ENCODE assay signal across 18 mouse cellular contexts in genomic region chr9:13309807-13310206, GRCm38 (mm10). TPM values are rescaled to one million over a fixed set of nuclear protein-coding genes. Genes with fewer than 3 reads are reported as not detected.
DNase-seq lines count a peak whose midpoint lies in the region; ATAC-seq and TF ChIP-seq lines count a peak whose summit lies in the region.
"Had no signal": no experiment of that assay in that cellular context is flagged by ENCODE, and none has a peak within 500 bp of the region (broad histone marks: within the 10 kb centered on the region; RNA-seq: fewer than 3 reads in every experiment).

No protein-coding gene starts in this region.

- no peaks in the 10 kb centered on the region for H3K36me3 ChIP-seq in heart, embryonic 13.5 days
- H3K36me3 ChIP-seq in midbrain, embryonic 13.5 days, result no peaks in the 10 kb centered on the region
- H3K36me3 ChIP-seq in neural tube, embryonic 15.5 days, result no peaks in the 10 kb centered on the region
- H3K36me3 ChIP-seq: embryonic facial prominence, embryonic 15.5 days; heart, embryonic 15.5 days; kidney, embryonic 15.5 days; limb, embryonic 10.5 days had no signal

- WGBS in heart, embryonic 13.5 days, result 46% methylated on average over 7 of the region's 7 CpGs
- 59% methylated on average over 7 of the region's 7 CpGs for WGBS in midbrain, embryonic 13.5 days
- WGBS in neural tube, embryonic 15.5 days, result 53% methylated on average over 7 of the region's 7 CpGs

- DNase-seq in heart, postnatal 4 days, result no peak
- no peak for DNase-seq in layer of hippocampus, adult 2 months (ENCODE audit: low spot score in 2 of 2)
- DNase-seq in layer of hippocampus, adult 8-10 months (ENCODE audit: low spot score in 2 of 2), result no peak
- no peak for DNase-seq in gastrocnemius, postnatal 36 days
- DNase-seq: adrenal gland, postnatal 36 days; cerebellum, postnatal 36 days; gastrocnemius, postnatal 14 days; liver, postnatal 0 days; lung, postnatal 10 days; right cerebral cortex, postnatal 25 days had no signal

- no peak overlapping the region for H3K4me3 ChIP-seq in heart, embryonic 13.5 days
- H3K4me3 ChIP-seq in layer of hippocampus, adult 2 months, result no peak overlapping the region
- H3K4me3 ChIP-seq in midbrain, embryonic 13.5 days (replicated peaks), result no peak overlapping the region
- no peak overlapping the region for H3K4me3 ChIP-seq in neural tube, embryonic 15.5 days (replicated peaks)
- H3K4me3 ChIP-seq: embryonic facial prominence, embryonic 15.5 days; heart, embryonic 15.5 days; kidney, embryonic 15.5 days; limb, embryonic 10.5 days had no signal

- H3K27me3 ChIP-seq in heart, embryonic 13.5 days (replicated peaks), result no peaks in the 10 kb centered on the region
- H3K27me3 ChIP-seq in midbrain, embryonic 13.5 days, result no peaks in the 10 kb centered on the region
- H3K27me3 ChIP-seq in neural tube, embryonic 15.5 days (replicated peaks), result no peaks in the 10 kb centered on the region
- H3K27me3 ChIP-seq: embryonic facial prominence, embryonic 15.5 days; heart, embryonic 15.5 days; kidney, embryonic 15.5 days had no signal

- TF ChIP-seq CTCF in layer of hippocampus, adult 2 months (conservative IDR thresholded peaks at IDR 0.05), result no peak

- peak overlapping the region; percentile 15; the same call in 1 of the 2 replicates for H3K9ac ChIP-seq in heart, embryonic 13.5 days
- H3K9ac ChIP-seq in midbrain, embryonic 13.5 days (replicated peaks), result peak overlapping the region; percentile 32; the same call in 1 of the 2 replicates
- no peak overlapping the region for H3K9ac ChIP-seq in neural tube, embryonic 15.5 days (replicated peaks)
- H3K9ac ChIP-seq: embryonic facial prominence, embryonic 15.5 days; heart, embryonic 15.5 days; kidney, embryonic 15.5 days; liver, postnatal 0 days had no signal

- peaks cover 77% of the 10 kb centered on the region for H3K4me1 ChIP-seq in heart, embryonic 13.5 days
- peaks cover 50% of the 10 kb centered on the region for H3K4me1 ChIP-seq in midbrain, embryonic 13.5 days (replicated peaks)
- H3K4me1 ChIP-seq in neural tube, embryonic 15.5 days, result peaks cover 45% of the 10 kb centered on the region

- H3K9me3 ChIP-seq in heart, embryonic 13.5 days, result no peaks in the 10 kb centered on the region
- H3K9me3 ChIP-seq in midbrain, embryonic 13.5 days, result no peaks in the 10 kb centered on the region
- H3K9me3 ChIP-seq in neural tube, embryonic 15.5 days (replicated peaks), result no peaks in the 10 kb centered on the region
- H3K9me3 ChIP-seq: embryonic facial prominence, embryonic 15.5 days; heart, embryonic 15.5 days; kidney, embryonic 15.5 days; limb, embryonic 10.5 days had no signal

- ATAC-seq in heart, embryonic 13.5 days (ENCODE audit: extremely low read depth, insufficient number of reproducible peaks, low FRiP score, low TSS enrichment), result no peak
- peak; percentile 55; the same call in 1 of the 2 replicates for ATAC-seq in midbrain, embryonic 13.5 days
- ATAC-seq in neural tube, embryonic 15.5 days (ENCODE audit: low FRiP score), result peak; percentile 34; the same call in 1 of the 2 replicates
- ATAC-seq: intestine, postnatal 0 days; liver, postnatal 0 days had no signal

- intact Hi-C loops in gastrocnemius, postnatal 36 days (cut with DNase I), result no loop called here

- H3K4me2 ChIP-seq in heart, embryonic 13.5 days, result no peak overlapping the region
- H3K4me2 ChIP-seq in midbrain, embryonic 13.5 days (replicated peaks), result no peak overlapping the region
- H3K4me2 ChIP-seq in neural tube, embryonic 15.5 days, result no peak overlapping the region
- H3K4me2 ChIP-seq: embryonic facial prominence, embryonic 15.5 days; heart, embryonic 15.5 days; kidney, embryonic 15.5 days had no signal

- H3K27ac ChIP-seq in heart, embryonic 13.5 days (replicated peaks), result no peak overlapping the region
- H3K27ac ChIP-seq in layer of hippocampus, adult 2 months, result peak overlapping the region; percentile 6; the same call in 1 of the 2 replicates
- peak overlapping the region; percentile 74 for H3K27ac ChIP-seq in midbrain, embryonic 13.5 days
- 0 out of 2 replicates have a peak overlapping the region, but pooled peaks have one; percentile 15 for H3K27ac ChIP-seq in neural tube, embryonic 15.5 days (replicated peaks)
- H3K27ac ChIP-seq: embryonic facial prominence, embryonic 15.5 days; heart, embryonic 15.5 days; kidney, embryonic 15.5 days; limb, embryonic 10.5 days had no signal

RNA-seq across cellular contexts. Expression of gene Maml2, which starts 12.1 kb away (rescaled TPM):
- polyA plus RNA-seq in heart, embryonic 13.5 days (2015; fragmentation: Nextera tagmentation; extraction: Ambion mirVana), result 9.5 and 9.8 TPM in 2 replicates
- total RNA-seq in heart, postnatal 4 days (2021), result 10 to 100 TPM; 11.9 to 13.2 TPM
- total RNA-seq in layer of hippocampus, adult 2 months (2021), result 10 to 100 TPM; 26.1 to 34.6 TPM
- total RNA-seq in layer of hippocampus, adult 8-10 months (2022), result 10 to 100 TPM; 19.9 to 24.0 (median 21.4) TPM
- 11.0 and 11.5 TPM in 2 replicates for polyA plus RNA-seq in midbrain, embryonic 13.5 days (2015; fragmentation: Nextera tagmentation; extraction: Ambion mirVana)
- 12.0 TPM in 2 replicates for polyA plus RNA-seq in neural tube, embryonic 15.5 days (2015; fragmentation: Nextera tagmentation; extraction: Ambion mirVana)
- 1 to 10 TPM; 2.0 to 2.3 TPM for total RNA-seq in gastrocnemius, postnatal 36 days (2021)
